Mouse (Mus musculus) liver (tissue): ENCODE results near the gene Stambp.
A peak's percentile ranks its signal among the peaks of the same experiment; 100 is the strongest.

Experiments
- DNase-seq: peaks from one replicate; pipeline ENCODE4 v3.0.0-alpha.2; 2020; ENCODE audit warnings: mixed read lengths

Stambp gene

GRCm38 (mm10) chr6:83568901-83569862, 3.3 kb downstream of the Stambp start:
- no peak for DNase-seq

- DNase-seq, result no peak
Observed at GRCm38 (mm10) chr6:83555972-83556371, 16.6 kb downstream of the Stambp start.

GRCm38 (mm10) chr6:83548346-83548745, 24.2 kb downstream of the Stambp start:
- no peak for DNase-seq

- no peak for DNase-seq
Observed at GRCm38 (mm10) chr6:83545778-83546177, 26.8 kb downstream of the Stambp start.

GRCm38 (mm10) chr6:83541756-83542456, 30.6 kb downstream of the Stambp start:
- DNase-seq, result peak; percentile 30

GRCm38 (mm10) chr6:83540017-83540416, 32.5 kb downstream of the Stambp start:
- peak; percentile 14 for DNase-seq

- DNase-seq, result no peak
Observed at GRCm38 (mm10) chr6:83536795-83537059, 35.8 kb downstream of the Stambp start.

- DNase-seq, result no peak
Observed at GRCm38 (mm10) chr6:83536028-83536794, 36.3 kb downstream of the Stambp start, which contains the start of gene Actg2. Gene Actg2 (minus strand): TSS chr6:83536265.

GRCm38 (mm10) chr6:83532608-83533007, 39.9 kb downstream of the Stambp start:
- no peak for DNase-seq

GRCm38 (mm10) chr6:83523194-83523593, 49.3 kb downstream of the Stambp start:
- DNase-seq, result no peak

- DNase-seq, result no peak
Observed at GRCm38 (mm10) chr6:83521784-83522183, 50.7 kb downstream of the Stambp start.

- DNase-seq, result no peak
Observed at GRCm38 (mm10) chr6:83518637-83519036, 53.9 kb downstream of the Stambp start.

GRCm38 (mm10) chr6:83515172-83515571, 57.4 kb downstream of the Stambp start:
- no peak for DNase-seq

GRCm38 (mm10) chr6:83512495-83512894, 60.0 kb downstream of the Stambp start:
- DNase-seq, result peak; percentile 60

- DNase-seq, result no peak
Observed at GRCm38 (mm10) chr6:83510210-83510609, 62.3 kb downstream of the Stambp start.

- no peak for DNase-seq
Observed at GRCm38 (mm10) chr6:83509442-83509841, 63.1 kb downstream of the Stambp start.

- no peak for DNase-seq
Observed at GRCm38 (mm10) chr6:83507168-83507546, 65.4 kb downstream of the Stambp start.

- peak; percentile 98 for DNase-seq
Observed at GRCm38 (mm10) chr6:83506258-83507167, 66.0 kb downstream of the Stambp start, which contains the start of gene Dguok. Gene Dguok (minus strand): TSS chr6:83506969.

- no peak for DNase-seq
Observed at GRCm38 (mm10) chr6:83505554-83505953, 67.0 kb downstream of the Stambp start.

- DNase-seq, result no peak
Observed at GRCm38 (mm10) chr6:83503361-83503760, 69.2 kb downstream of the Stambp start.

- DNase-seq, result no peak
Observed at GRCm38 (mm10) chr6:83502656-83503055, 69.9 kb downstream of the Stambp start.
